Mouse (Mus musculus) kidney, postnatal 0 days (tissue): Measurements from ENCODE around the gene Prr13. TPM values are rescaled to one million over a fixed set of nuclear protein-coding genes. Genes with fewer than 3 reads are reported as not detected.

Experiments used
- ATAC-seq: fragments of 200-750 bp; cut with Nextera tagmentation; replicated peaks from 2 replicates; pipeline ENCODE4 v1.8.0; 2017; ENCODE audit warnings: low read depth, moderate number of reproducible peaks, moderate TSS enrichment, moderate library complexity; ENCODE audit not compliant: low FRiP score
- DNase-seq: peaks from one replicate; pipeline ENCODE4 v3.0.0-alpha.2; 2016; ENCODE audit warnings: low spot score
- H3K27ac ChIP-seq: fragments of 300-500 bp; sonication (generic); 2 replicates; pipeline ENCODE4 v1.5.1; 2014; ENCODE audit warnings: mild to moderate bottlenecking
- H3K27me3 ChIP-seq: fragments of 300-500 bp; sonication (generic); 2 replicates; pipeline ENCODE4 v1.6.1; 2014; ENCODE audit warnings: low read length, mixed read lengths; ENCODE audit not compliant: insufficient read depth
- H3K36me3 ChIP-seq: fragments of 300-500 bp; sonication (generic); 2 replicates; pipeline ENCODE4 v1.6.1; 2014; ENCODE audit warnings: low read length, mixed read lengths; ENCODE audit not compliant: insufficient read depth
- H3K4me1 ChIP-seq: fragments of 300-500 bp; sonication (generic); replicated peaks from 2 replicates; pipeline ENCODE4 v1.6.1; 2014; ENCODE audit warnings: antibody characterized with exemption, low read length, mixed read lengths; ENCODE audit not compliant: insufficient read depth
- H3K4me2 ChIP-seq: fragments of 300-500 bp; sonication (generic); 2 replicates; pipeline ENCODE4 v1.6.1; 2014; ENCODE audit warnings: mild to moderate bottlenecking, low read length, moderate library complexity, mixed read lengths
- H3K4me3 ChIP-seq: fragments of 300-500 bp; sonication (generic); replicated peaks from 2 replicates; pipeline ENCODE4 v1.5.1; 2014; ENCODE audit warnings: low read depth, low read length
- H3K9ac ChIP-seq: fragments of 300-500 bp; sonication (generic); 2 replicates; pipeline ENCODE4 v1.6.1; 2014; ENCODE audit warnings: low read depth, low read length
- H3K9me3 ChIP-seq: fragments of 300-500 bp; sonication (generic); replicated peaks from 2 replicates; pipeline ENCODE4 v1.6.1; 2016; ENCODE audit warnings: low read length, inconsistent platforms, mixed read lengths
- CTCF ChIP-seq: IDR thresholded peaks from 2 replicates; pipeline ENCODE4 v1.5.1; 2016; ENCODE audit warnings: antibody characterized with exemption, low read depth, mild to moderate bottlenecking, moderate library complexity
- WGBS: fragments of 180-500 bp; shearing (Covaris S2); extraction: QIAGEN DNeasy Blood & Tissue Kit; methylation state at CpG from one replicate; pipeline ENCODE4 v1.1.7; 2014; 5-methylcytosine and 5-hydroxymethylcytosine counted together
- polyA plus RNA-seq: library from polyadenylated mRNA; unstranded; fragments of >200 nt; fragmentation: Nextera tagmentation; extraction: Ambion mirVana; gene quantifications from 2 replicates; pipeline ENCODE4 v1.2.1, GENCODE M21; 2015

The Prr13 gene
- polyA plus RNA-seq, 1 experiment from 2014 or later = 109 TPM

GRCm38 (mm10) chr15:102468675-102469370 lies 10.0 kb downstream of the Prr13 start:
- Histone ChIP-seq H3K4me2 (no peak overlapping the region), H3K9ac (no peak overlapping the region), H3K27ac (no peak overlapping the region), H3K9me3 (no peaks in the 10 kb centered on the region), H3K4me1 (no peaks in the 10 kb centered on the region), H3K36me3 (0 out of 2 replicates have a peak, but pooled peaks cover 3% of the 10 kb centered on the region), H3K27me3 (no peaks in the 10 kb centered on the region), H3K4me3 (no peak overlapping the region)
- 0 out of 2 replicates have a peak, but pooled peaks have one; percentile 10 for TF ChIP-seq CTCF
- 97% methylated on average over 9 of the region's 9 CpGs for WGBS
- DNase-seq = no peak
- ATAC-seq = no peak

DNA sequence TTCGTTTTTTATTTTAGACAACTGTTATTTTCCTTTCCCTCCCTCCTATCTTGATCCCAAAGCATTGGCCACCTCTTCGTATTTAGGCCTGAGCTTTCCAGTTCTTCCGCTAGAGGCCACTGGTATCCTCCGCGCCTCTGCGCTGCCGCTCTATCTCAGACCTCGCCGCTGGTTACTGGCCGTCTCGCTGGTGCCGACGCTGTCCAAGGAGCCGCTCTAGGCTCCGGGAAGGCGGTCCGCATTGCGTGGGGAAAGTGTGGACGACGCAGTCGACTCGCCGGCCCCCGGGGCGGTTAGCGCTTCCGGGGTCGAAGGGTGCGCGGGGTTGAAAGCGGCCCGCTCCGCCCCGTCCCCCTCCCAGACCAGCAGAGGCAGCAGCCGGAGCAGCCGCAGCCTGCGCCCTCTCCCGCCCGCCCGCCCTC lies 11.4 kb downstream of the Prr13 start, which contains the start of gene Pcbp2:
Gene Pcbp2 (plus strand): TSS at position 357 of the 422 bp plus-strand sequence.
- Histone ChIP-seq H3K36me3 (peaks cover 12% of the 10 kb centered on the region; the same call in 1 of the 2 replicates), H3K27me3 (no peaks in the 10 kb centered on the region), H3K9me3 (no peaks in the 10 kb centered on the region), H3K4me1 (no peaks in the 10 kb centered on the region), H3K4me2 (peak within 1 kb of the TSS; percentile 45), H3K9ac (peak within 1 kb of the TSS; percentile 89), H3K27ac (peak within 1 kb of the TSS; percentile 99), H3K4me3 (peak within 1 kb of the TSS; percentile 74)
- 0% methylated on average over 32 of the region's 40 CpGs for WGBS
- ATAC-seq (peak; percentile 99), DNase-seq (peak; percentile 99)
- TF ChIP-seq CTCF = peak; percentile 89

- peak; percentile 71 for ATAC-seq
- Histone ChIP-seq H3K4me3 (peak overlapping the region; percentile 74), H3K27ac (peak overlapping the region; percentile 99), H3K36me3 (peaks cover 16% of the 10 kb centered on the region), H3K9ac (peak overlapping the region; percentile 89), H3K27me3 (no peaks in the 10 kb centered on the region), H3K4me2 (peak overlapping the region; percentile 45), H3K9me3 (no peaks in the 10 kb centered on the region), H3K4me1 (no peaks in the 10 kb centered on the region)
- WGBS = 0% methylated on average over 45 of the region's 67 CpGs
- DNase-seq = peak; percentile 82
- no peak; the same call in 1 of the 2 replicates for TF ChIP-seq CTCF
Observed at GRCm38 (mm10) chr15:102470605-102471294, 11.9 kb downstream of the Prr13 start.

DNA sequence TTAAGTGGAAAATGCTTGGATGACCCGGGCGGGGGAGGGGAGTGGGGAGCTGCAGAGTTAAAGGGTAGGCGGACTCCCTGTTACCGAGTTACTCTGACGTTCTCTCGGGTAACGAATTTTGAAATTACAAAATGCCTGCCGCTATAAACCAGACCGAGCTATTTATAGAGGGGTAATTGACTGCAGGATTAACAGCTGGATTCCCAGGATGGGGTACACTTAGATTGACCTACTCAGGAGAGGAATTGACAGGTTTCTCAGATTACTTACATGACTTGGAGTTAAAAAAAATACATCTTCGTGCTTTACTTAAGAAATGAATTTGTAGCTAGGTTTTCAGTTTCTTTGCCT lies 12.4 kb downstream of the Prr13 start:
- no peak for TF ChIP-seq CTCF
- peak overlapping the region; percentile 89 for H3K9ac ChIP-seq
- ATAC-seq = no peak
- peak overlapping the region; percentile 74 for H3K4me3 ChIP-seq
- no peaks in the 10 kb centered on the region for H3K4me1 ChIP-seq
- peak; percentile 59 for DNase-seq
- H3K27me3 ChIP-seq = no peaks in the 10 kb centered on the region
- peak overlapping the region; percentile 45 for H3K4me2 ChIP-seq
- H3K36me3 ChIP-seq = peaks cover 21% of the 10 kb centered on the region
- WGBS = under 1% methylated on average over 10 of the region's 10 CpGs
- no peaks in the 10 kb centered on the region for H3K9me3 ChIP-seq
- peak overlapping the region; percentile 99 for H3K27ac ChIP-seq

DNA sequence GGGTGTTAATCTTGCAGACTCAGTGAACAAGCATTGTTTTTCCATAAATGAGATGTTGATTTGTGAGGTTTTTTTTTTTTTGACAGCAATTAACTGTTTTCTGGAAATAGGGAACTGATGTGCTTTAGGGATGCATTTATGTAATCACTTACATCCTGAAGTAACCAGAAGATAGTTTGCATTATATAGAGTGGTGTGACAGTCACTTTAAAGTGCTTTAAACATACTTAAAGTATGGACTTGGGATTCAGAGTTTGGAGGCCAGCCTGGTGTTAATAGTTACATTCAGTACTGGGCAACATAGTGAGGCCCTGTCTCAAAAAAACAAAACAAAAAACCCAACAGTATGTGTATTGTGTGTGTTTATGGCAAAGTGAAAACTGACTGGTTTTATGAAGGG lies 12.9 kb downstream of the Prr13 start:
- ATAC-seq = no peak
- Histone ChIP-seq H3K9ac (peak overlapping the region; percentile 89), H3K27ac (no peak overlapping the region)

GRCm38 (mm10) chr15:102473246-102473645 lies 14.4 kb downstream of the Prr13 start:
- H3K4me3 ChIP-seq = no peak overlapping the region
- H3K27me3 ChIP-seq = no peaks in the 10 kb centered on the region
- 0 out of 2 replicates have a peak overlapping the region, but pooled peaks have one; percentile 10 for H3K4me2 ChIP-seq
- no peaks in the 10 kb centered on the region for H3K9me3 ChIP-seq
- TF ChIP-seq CTCF = no peak
- peaks cover 33% of the 10 kb centered on the region for H3K36me3 ChIP-seq
- H3K9ac ChIP-seq = no peak overlapping the region
- no peak overlapping the region for H3K27ac ChIP-seq
- no peaks in the 10 kb centered on the region for H3K4me1 ChIP-seq
- 33% methylated on average over 2 of the region's 2 CpGs for WGBS
- ATAC-seq = no peak
- no peak for DNase-seq

More for the DNA sequence above, 12.9 kb downstream of the Prr13 start:
- no peak for TF ChIP-seq CTCF
- Histone ChIP-seq H3K4me2 (peak overlapping the region; percentile 45), H3K4me3 (peak overlapping the region; percentile 74), H3K9me3 (no peaks in the 10 kb centered on the region), H3K36me3 (peaks cover 25% of the 10 kb centered on the region), H3K27me3 (no peaks in the 10 kb centered on the region), H3K4me1 (no peaks in the 10 kb centered on the region)
- DNase-seq = no peak
